Mouse (Mus musculus): ENCODE measurements around the gene Gmds. TPM values are rescaled to one million over a fixed set of nuclear protein-coding genes. Genes with fewer than 3 reads are reported as not detected.

The Gmds gene
- total RNA-seq, 1 experiment = 7.3 TPM

DNA sequence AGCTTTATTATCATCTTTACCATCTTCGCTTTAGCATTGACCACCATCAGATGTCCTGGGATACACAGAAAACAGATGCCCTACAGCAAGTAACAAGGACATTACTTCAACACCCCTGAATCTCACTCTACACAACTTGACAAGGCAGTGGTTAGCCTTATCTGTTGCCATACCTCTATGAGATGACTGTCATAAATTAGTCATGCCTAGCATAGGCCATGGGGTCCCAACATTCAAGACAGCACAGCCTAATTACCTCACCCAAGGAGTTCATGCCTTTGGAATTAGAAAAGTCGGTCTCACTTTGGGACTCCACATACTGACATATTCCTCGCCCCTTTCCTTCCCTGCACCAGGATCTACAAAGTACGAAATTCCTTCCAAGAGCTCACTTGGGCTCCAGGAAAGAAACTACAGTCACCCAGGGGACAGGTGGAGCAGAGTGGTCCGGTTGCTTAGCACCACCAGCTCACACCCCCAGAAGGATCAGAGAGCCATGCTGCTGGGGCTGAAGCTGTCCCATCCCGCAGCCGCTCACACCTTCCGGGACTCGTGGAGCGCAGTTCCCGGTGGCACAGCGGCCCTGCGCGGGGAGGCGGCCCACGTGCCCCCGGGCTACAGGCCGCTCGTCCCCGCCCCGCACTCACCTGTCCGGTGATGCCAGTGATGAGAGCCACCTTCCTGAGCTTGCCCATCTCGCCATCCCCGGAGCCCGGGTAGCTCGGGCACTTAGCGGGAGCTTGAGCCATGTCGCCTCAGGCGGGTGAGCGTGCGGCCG is 616 bp downstream of the Gmds start:
- Histone ChIP-seq H3K36me3 (ENCODE audit: control insufficient read depth, insufficient read depth, low read length, poor library complexity, severe bottlenecking) (no peaks in the 10 kb centered on the region), H3K27ac (ENCODE audit: insufficient read depth, low read depth, low read length, poor library complexity, severe bottlenecking) (no peak overlapping the region), H3K4me1 (ENCODE audit: control insufficient read depth in 2 of 2, insufficient read depth in 2 of 2, low read length in 2 of 2, poor library complexity in 1 of 2) (no peaks in the 10 kb centered on the region), H3K4me3 (ENCODE audit: insufficient read depth in 1 of 2, low read depth in 1 of 2, low read length in 2 of 2, poor library complexity in 1 of 2, severe bottlenecking in 1 of 2) (peak overlapping the region; percentile 83 to 94), H3K9me3 (ENCODE audit: control insufficient read depth, insufficient read depth, low read depth, low read length) (no peaks in the 10 kb centered on the region), H3K9ac (ENCODE audit: insufficient read depth, low read depth, low read length, poor library complexity, severe bottlenecking) (peak overlapping the region; percentile 44)
- peak; percentile 3 for DNase-seq (ENCODE audit: low read depth, low spot score)
- no peak for TF ChIP-seq CHD2 (IDR thresholded peaks at IDR 0.05; ENCODE audit: low read depth, low read length)
- TF ChIP-seq ZC3H11A (IDR thresholded peaks at IDR 0.05; ENCODE audit: borderline replicate concordance, low read depth, low read length) = no peak
- no peak for TF ChIP-seq MAFK (IDR thresholded peaks at IDR 0.05; ENCODE audit: insufficient read depth, low read depth, low read length)
- TF ChIP-seq HCFC1 (IDR thresholded peaks at IDR 0.05; ENCODE audit: borderline replicate concordance, insufficient read depth, low read length) = no peak
- no peak for TF ChIP-seq ZNF384 (IDR thresholded peaks at IDR 0.05; ENCODE audit: low read depth, low read length)
- in situ Hi-C loops (cut with MboI; ENCODE audit: low sequenced_read_pairs in 2 of 2, unreplicated experiment in 2 of 2) = no loop called here

GRCm38 (mm10) chr13:32318309-32318708 is 20.2 kb downstream of the Gmds start:
- TF ChIP-seq MAFK (IDR thresholded peaks at IDR 0.05; ENCODE audit: insufficient read depth, low read depth, low read length) (no peak), ZC3H11A (IDR thresholded peaks at IDR 0.05; ENCODE audit: borderline replicate concordance, low read depth, low read length) (no peak), ZNF384 (IDR thresholded peaks at IDR 0.05; ENCODE audit: low read depth, low read length) (no peak)
- no peak overlapping the region for H3K9ac ChIP-seq (ENCODE audit: insufficient read depth, low read depth, low read length, poor library complexity, severe bottlenecking)
- H3K36me3 ChIP-seq (ENCODE audit: control insufficient read depth, insufficient read depth, low read length, poor library complexity, severe bottlenecking) = no peaks in the 10 kb centered on the region
- in situ Hi-C loops (cut with MboI; ENCODE audit: low sequenced_read_pairs in 2 of 2, unreplicated experiment in 2 of 2) = no loop called here
- no peak for DNase-seq (ENCODE audit: low read depth, low spot score)
- H3K4me3 ChIP-seq (ENCODE audit: insufficient read depth in 1 of 2, low read depth in 1 of 2, low read length in 2 of 2, poor library complexity in 1 of 2, severe bottlenecking in 1 of 2) = no peak overlapping the region
- no peaks in the 10 kb centered on the region for H3K4me1 ChIP-seq (ENCODE audit: control insufficient read depth in 2 of 2, insufficient read depth in 2 of 2, low read length in 2 of 2, poor library complexity in 1 of 2)
- no peak overlapping the region for H3K27ac ChIP-seq (ENCODE audit: insufficient read depth, low read depth, low read length, poor library complexity, severe bottlenecking)
- H3K9me3 ChIP-seq (ENCODE audit: control insufficient read depth, insufficient read depth, low read depth, low read length) = no peaks in the 10 kb centered on the region

DNA sequence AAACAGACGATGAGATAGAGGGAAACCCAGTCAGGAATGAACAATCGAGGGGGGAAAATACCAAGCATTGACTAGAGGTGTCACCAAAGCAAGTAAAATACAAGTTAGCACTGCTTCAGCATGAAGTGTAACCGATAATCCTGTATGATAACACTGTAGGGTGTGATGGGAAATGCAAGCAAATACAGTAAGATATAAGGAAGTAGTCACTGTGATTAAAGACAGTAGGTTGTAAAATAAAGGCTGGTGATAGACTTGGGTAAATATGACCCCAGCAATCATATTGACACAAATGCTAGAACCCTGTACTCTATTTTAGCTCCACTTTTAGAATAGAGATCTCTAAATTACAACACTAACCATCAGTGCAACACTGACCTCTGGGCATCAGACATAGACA is 21.2 kb downstream of the Gmds start:
- H3K27ac ChIP-seq (ENCODE audit: insufficient read depth, low read depth, low read length, poor library complexity, severe bottlenecking) = no peak overlapping the region
- TF ChIP-seq MAFK (IDR thresholded peaks at IDR 0.05; ENCODE audit: insufficient read depth, low read depth, low read length) (no peak), ZNF384 (IDR thresholded peaks at IDR 0.05; ENCODE audit: low read depth, low read length) (no peak), ZC3H11A (IDR thresholded peaks at IDR 0.05; ENCODE audit: borderline replicate concordance, low read depth, low read length) (no peak), CHD2 (IDR thresholded peaks at IDR 0.05; ENCODE audit: low read depth, low read length) (no peak), HCFC1 (IDR thresholded peaks at IDR 0.05; ENCODE audit: borderline replicate concordance, insufficient read depth, low read length) (no peak)
- no peak overlapping the region for H3K4me3 ChIP-seq (ENCODE audit: insufficient read depth in 1 of 2, low read depth in 1 of 2, low read length in 2 of 2, poor library complexity in 1 of 2, severe bottlenecking in 1 of 2)
- no peak for DNase-seq (ENCODE audit: low read depth, low spot score)
- in situ Hi-C loops (cut with MboI; ENCODE audit: low sequenced_read_pairs in 2 of 2, unreplicated experiment in 2 of 2) = no loop called here
- no peaks in the 10 kb centered on the region for H3K9me3 ChIP-seq (ENCODE audit: control insufficient read depth, insufficient read depth, low read depth, low read length)
- H3K4me1 ChIP-seq (ENCODE audit: control insufficient read depth in 2 of 2, insufficient read depth in 2 of 2, low read length in 2 of 2, poor library complexity in 1 of 2) = no peaks in the 10 kb centered on the region
- no peak overlapping the region for H3K9ac ChIP-seq (ENCODE audit: insufficient read depth, low read depth, low read length, poor library complexity, severe bottlenecking)
- H3K36me3 ChIP-seq (ENCODE audit: control insufficient read depth, insufficient read depth, low read length, poor library complexity, severe bottlenecking) = no peaks in the 10 kb centered on the region

- H3K9me3 ChIP-seq (ENCODE audit: control insufficient read depth, insufficient read depth, low read depth, low read length) = no peaks in the 10 kb centered on the region
Measured at GRCm38 (mm10) chr13:32312663-32313062, 25.9 kb downstream of the Gmds start.

More at GRCm38 (mm10) chr13:32312663-32313062, 25.9 kb downstream of the Gmds start:
- peak; percentile 26 for DNase-seq (ENCODE audit: low read depth, low spot score)
- no peak overlapping the region for H3K4me3 ChIP-seq (ENCODE audit: insufficient read depth in 1 of 2, low read depth in 1 of 2, low read length in 2 of 2, poor library complexity in 1 of 2, severe bottlenecking in 1 of 2)
- H3K4me1 ChIP-seq (ENCODE audit: control insufficient read depth in 2 of 2, insufficient read depth in 2 of 2, low read length in 2 of 2, poor library complexity in 1 of 2) = no peaks in the 10 kb centered on the region
- TF ChIP-seq MAFK (IDR thresholded peaks at IDR 0.05; ENCODE audit: insufficient read depth, low read depth, low read length) (no peak), ZC3H11A (IDR thresholded peaks at IDR 0.05; ENCODE audit: borderline replicate concordance, low read depth, low read length) (no peak), CHD2 (IDR thresholded peaks at IDR 0.05; ENCODE audit: low read depth, low read length) (no peak), ZNF384 (IDR thresholded peaks at IDR 0.05; ENCODE audit: low read depth, low read length) (no peak), HCFC1 (IDR thresholded peaks at IDR 0.05; ENCODE audit: borderline replicate concordance, insufficient read depth, low read length) (no peak)
- no peaks in the 10 kb centered on the region for H3K36me3 ChIP-seq (ENCODE audit: control insufficient read depth, insufficient read depth, low read length, poor library complexity, severe bottlenecking)
- H3K9ac ChIP-seq (ENCODE audit: insufficient read depth, low read depth, low read length, poor library complexity, severe bottlenecking) = no peak overlapping the region
- in situ Hi-C loops (cut with MboI; ENCODE audit: low sequenced_read_pairs in 2 of 2, unreplicated experiment in 2 of 2) = no loop called here
- H3K27ac ChIP-seq (ENCODE audit: insufficient read depth, low read depth, low read length, poor library complexity, severe bottlenecking) = no peak overlapping the region

Data from ES-E14 (cell line).